Mouse (Mus musculus) myocyte (in vitro differentiated cells): ENCODE results near the gene Ranbp1.

Experiments
- CEBPB ChIP-seq: IDR thresholded peaks from 2 replicates; pipeline ENCODE4 v1.6.1; 2011; ENCODE audit warnings: mild to moderate bottlenecking, moderate library complexity; ENCODE audit not compliant: poor library complexity, insufficient read depth, severe bottlenecking
- E2F4 ChIP-seq: IDR thresholded peaks from one replicate; pipeline ENCODE4 v1.6.1; 2011; ENCODE audit warnings: mild to moderate bottlenecking, control low read depth, moderate library complexity; ENCODE audit not compliant: insufficient read depth
- MYOG ChIP-seq, 3 experiments: IDR thresholded peaks; one replicate each; pipeline ENCODE4 v1.6.1; 2011; ENCODE audit warnings: control low read depth in 2 of 3, low read depth in 2 of 3, mild to moderate bottlenecking in 2 of 3; ENCODE audit not compliant: insufficient read length in 2 of 3, control insufficient read depth in 1 of 3, insufficient read depth in 1 of 3
- POLR2A ChIP-seq: IDR thresholded peaks from one replicate; pipeline ENCODE4 v1.6.1; 2011; ENCODE audit warnings: low read depth, mild to moderate bottlenecking, control low read depth, moderate library complexity; ENCODE audit not compliant: insufficient read length
- POLR2AphosphoS2 ChIP-seq: IDR thresholded peaks from one replicate; pipeline ENCODE4 v1.6.1; 2011; ENCODE audit warnings: low read depth, control low read depth; ENCODE audit not compliant: insufficient read length
- REST ChIP-seq: IDR thresholded peaks from one replicate; pipeline ENCODE4 v1.6.1; 2011; ENCODE audit warnings: mild to moderate bottlenecking, control low read depth, moderate library complexity; ENCODE audit not compliant: insufficient read depth, insufficient read length
- TCF12 ChIP-seq: IDR thresholded peaks from one replicate; pipeline ENCODE4 v1.6.1; 2011; ENCODE audit warnings: mild to moderate bottlenecking, control low read depth; ENCODE audit not compliant: poor library complexity, insufficient read depth, severe bottlenecking
- USF1 ChIP-seq: IDR thresholded peaks from one replicate; pipeline ENCODE4 v1.6.1; 2011; ENCODE audit warnings: low read depth, mild to moderate bottlenecking, control low read depth, moderate library complexity

GRCm38 (mm10) chr16:18234671-18235388, 13.7 kb downstream of the Ranbp1 start, which contains the start of gene Zdhhc8:
- TF ChIP-seq MYOG (IDR thresholded peaks at IDR 0.05; ENCODE audit: control insufficient read depth in 1 of 3, insufficient read depth in 1 of 3, insufficient read length in 2 of 3, low read depth in 2 of 3) (no peak), E2F4 (no peak), POLR2A (peak; percentile 51), POLR2AphosphoS2 (peak; percentile 46), CEBPB (no peak), USF1 (no peak), REST (no peak), TCF12 (no peak)
